ENCODE assay signal across 8 mouse cellular contexts in the genomic region with DNA sequence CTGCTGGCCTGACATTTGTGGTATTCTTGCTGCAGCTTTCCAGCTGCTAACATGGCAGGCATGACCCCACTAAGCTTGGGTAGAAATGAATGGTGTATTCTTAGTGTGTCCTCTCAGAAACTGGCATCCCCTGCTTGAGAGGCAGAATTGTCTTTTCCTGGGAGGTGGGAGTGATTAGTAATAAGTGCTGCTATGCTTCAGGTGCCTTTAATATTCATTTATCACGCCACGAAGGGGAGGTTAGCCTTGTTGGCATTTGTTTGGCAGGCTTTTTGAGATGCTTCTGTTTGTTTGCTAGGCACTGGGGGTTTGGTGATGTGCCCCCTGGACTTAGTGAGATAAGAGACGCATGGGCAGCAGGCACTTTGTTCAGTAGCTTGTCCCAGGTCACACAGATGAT. TPM values are rescaled to one million over a fixed set of nuclear protein-coding genes. Genes with fewer than 3 reads are reported as not detected.
DNase-seq lines count a peak whose midpoint lies in the region; ATAC-seq and TF ChIP-seq lines count a peak whose summit lies in the region.

No protein-coding gene starts in this region.

- no peak for ATAC-seq in forebrain, embryonic 12.5 days (ENCODE audit: low FRiP score)
- ATAC-seq in limb, embryonic 13.5 days (ENCODE audit: low FRiP score, low read depth), result no peak

- H3K4me2 ChIP-seq in forebrain, embryonic 12.5 days, result peak overlapping the region; percentile 75
- H3K4me2 ChIP-seq in limb, embryonic 13.5 days (replicated peaks), result peak overlapping the region; percentile 74

- H3K9me3 ChIP-seq in forebrain, embryonic 12.5 days, result no peaks in the 10 kb centered on the region
- no peaks in the 10 kb centered on the region for H3K9me3 ChIP-seq in limb, embryonic 13.5 days

- no peak for TF ChIP-seq CTCF in layer of hippocampus, adult 2 months (conservative IDR thresholded peaks at IDR 0.05)
- TF ChIP-seq CTCF in small intestine, adult 2 months (IDR thresholded peaks at IDR 0.05; ENCODE audit: extremely low read depth, insufficient read length, insufficient replicate concordance, low read depth, low read length), result no peak

- H3K27me3 ChIP-seq in forebrain, embryonic 12.5 days, result no peaks in the 10 kb centered on the region
- H3K27me3 ChIP-seq in limb, embryonic 13.5 days, result no peaks in the 10 kb centered on the region
- H3K27me3 ChIP-seq in small intestine, adult 2 months (ENCODE audit: control insufficient read depth, insufficient read depth, low read length), result no peaks in the 10 kb centered on the region

- peak overlapping the region; percentile 87 for H3K4me3 ChIP-seq in layer of hippocampus, adult 2 months
- no peak overlapping the region for H3K4me3 ChIP-seq in forebrain, embryonic 12.5 days (replicated peaks)
- peak overlapping the region; percentile 90 for H3K4me3 ChIP-seq in limb, embryonic 13.5 days
- H3K4me3 ChIP-seq in small intestine, adult 2 months (ENCODE audit: low read depth, low read length), result no peak overlapping the region

- H3K9ac ChIP-seq in forebrain, embryonic 12.5 days, result 0 out of 2 replicates have a peak overlapping the region, but pooled peaks have one; percentile 17
- no peak overlapping the region for H3K9ac ChIP-seq in limb, embryonic 13.5 days

- no peak overlapping the region for H3K27ac ChIP-seq in layer of hippocampus, adult 2 months
- no peak overlapping the region for H3K27ac ChIP-seq in forebrain, embryonic 12.5 days
- H3K27ac ChIP-seq in limb, embryonic 13.5 days, result no peak overlapping the region
- peak overlapping the region; percentile 23; the same call in 1 of the 2 replicates for H3K27ac ChIP-seq in small intestine, adult 2 months (ENCODE audit: insufficient read depth, low read depth, low read length)

- H3K36me3 ChIP-seq in forebrain, embryonic 12.5 days (replicated peaks), result no peaks in the 10 kb centered on the region
- no peaks in the 10 kb centered on the region for H3K36me3 ChIP-seq in limb, embryonic 13.5 days
- H3K36me3 ChIP-seq in small intestine, adult 2 months (ENCODE audit: control insufficient read depth, insufficient read depth, low read length), result 0 out of 2 replicates have a peak, but pooled peaks cover 1% of the 10 kb centered on the region

- 74% methylated on average over 3 of the region's 3 CpGs for WGBS in forebrain, embryonic 12.5 days
- WGBS in limb, embryonic 13.5 days, result 58% methylated on average over 3 of the region's 3 CpGs
- WGBS in small intestine, adult 2 months, result 18% methylated on average over 3 of the region's 3 CpGs

- no peak for DNase-seq in layer of hippocampus, adult 2 months (ENCODE audit: low spot score in 2 of 2)
- DNase-seq in layer of hippocampus, postnatal 36 days, result no peak
- DNase-seq in kidney, postnatal 25 days, result no peak
- DNase-seq in layer of hippocampus, adult 11-12 months (ENCODE audit: low spot score), result no peak
- DNase-seq in embryo, embryonic 10.5 days (ENCODE audit: low spot score), result no peak

- no peak for TF ChIP-seq POLR2A in small intestine, adult 2 months (IDR thresholded peaks at IDR 0.05; ENCODE audit: low read depth, low read length)

- H3K4me1 ChIP-seq in forebrain, embryonic 12.5 days, result peaks cover 34% of the 10 kb centered on the region
- peaks cover 62% of the 10 kb centered on the region for H3K4me1 ChIP-seq in limb, embryonic 13.5 days
- peaks cover 12% of the 10 kb centered on the region for H3K4me1 ChIP-seq in small intestine, adult 2 months (ENCODE audit: control insufficient read depth, insufficient read depth, insufficient read length, low read length)

RNA-seq across cellular contexts. Expression of gene Ptp4a2, which starts 11.3 kb away (rescaled TPM):
- total RNA-seq in layer of hippocampus, adult 2 months (2021), result 100 to 1,000 TPM; 134 to 137 TPM
- total RNA-seq in layer of hippocampus, postnatal 36 days (2021), result 100 to 1,000 TPM; 139 to 141 TPM
- polyA plus RNA-seq in forebrain, embryonic 12.5 days (2016; fragmentation: Nextera tagmentation; extraction: Ambion mirVana), result 375 and 407 TPM in 2 replicates
- polyA plus RNA-seq in limb, embryonic 13.5 days (2015; fragmentation: Nextera tagmentation; extraction: Ambion mirVana), result 370 and 392 TPM in 2 replicates
- polyA plus RNA-seq in small intestine, adult 2 months (2012; rRNA removed), result 8.9 and 21.1 TPM in 2 replicates

Comparison
In these comparisons a context has a peak if more than half of its experiments do, and no peak if none do; other contexts are left out.
1. H3K4me3 ChIP-seq: peak in layer of hippocampus, adult 2 months (single experiment) and limb, embryonic 13.5 days (single experiment); none in forebrain, embryonic 12.5 days (single experiment) and small intestine, adult 2 months (single experiment).
2. RNA of gene Ptp4a2, which starts 11.3 kb away (polyA plus RNA-seq): 375 to 407 TPM in forebrain, embryonic 12.5 days and 370 to 392 TPM in limb, embryonic 13.5 days; 8.9 to 21.1 TPM in small intestine, adult 2 months; every median in the first group is over 10 times any median in the second.